Mouse (Mus musculus): ENCODE results near the gene Gm20716. TPM values are rescaled to one million over a fixed set of nuclear protein-coding genes. Genes with fewer than 3 reads are reported as not detected.

Gene Gm20716
- polyA plus RNA-seq (2017; shearing (Covaris generic)) = 1 to 10 TPM; 5.3 to 8.4 TPM

DNA sequence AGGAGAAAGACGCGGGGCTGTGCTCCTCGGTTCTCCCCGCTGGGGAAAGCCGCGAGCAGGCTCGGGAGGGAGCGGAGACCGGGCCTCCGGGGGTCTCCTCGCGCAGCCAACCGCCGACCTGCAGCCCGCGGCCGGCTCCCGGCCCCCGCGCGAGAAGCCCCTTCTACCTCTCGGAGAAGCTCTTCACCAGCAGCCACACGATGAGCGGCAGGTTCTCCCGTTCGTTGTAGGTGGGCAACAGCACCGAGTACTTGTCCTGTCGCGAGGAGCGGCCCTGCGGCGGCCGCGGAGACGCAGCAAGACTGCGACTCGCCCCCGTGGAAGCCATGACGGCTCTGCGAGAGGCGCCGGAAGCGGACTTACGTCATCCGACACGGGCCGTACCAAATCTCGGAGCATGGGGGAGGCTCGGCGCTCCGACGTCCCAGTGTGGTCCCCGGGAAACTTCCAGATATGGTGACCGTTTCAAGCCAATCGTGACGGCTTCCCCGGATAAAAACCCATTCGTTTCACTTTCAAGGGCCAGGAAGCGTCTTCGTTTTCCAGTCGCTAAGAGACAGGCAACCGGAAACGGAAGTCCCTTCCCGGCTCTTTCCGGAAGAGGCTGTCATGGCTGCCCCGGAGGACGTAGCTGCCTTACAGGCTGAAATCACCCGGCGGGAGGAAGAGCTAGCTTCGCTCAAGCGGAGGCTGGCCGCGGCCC, at the start of gene Gm20716, which contains the start of the genes Dpm1 and Mocs3:
Gene Gm20716 (minus strand): TSS at position 339 of the 703 bp plus-strand sequence.
Gene Dpm1 (minus strand): TSS at position 566 of the 703 bp plus-strand sequence.
Gene Mocs3 (plus strand): TSS at position 597 of the 703 bp plus-strand sequence.

DNA sequence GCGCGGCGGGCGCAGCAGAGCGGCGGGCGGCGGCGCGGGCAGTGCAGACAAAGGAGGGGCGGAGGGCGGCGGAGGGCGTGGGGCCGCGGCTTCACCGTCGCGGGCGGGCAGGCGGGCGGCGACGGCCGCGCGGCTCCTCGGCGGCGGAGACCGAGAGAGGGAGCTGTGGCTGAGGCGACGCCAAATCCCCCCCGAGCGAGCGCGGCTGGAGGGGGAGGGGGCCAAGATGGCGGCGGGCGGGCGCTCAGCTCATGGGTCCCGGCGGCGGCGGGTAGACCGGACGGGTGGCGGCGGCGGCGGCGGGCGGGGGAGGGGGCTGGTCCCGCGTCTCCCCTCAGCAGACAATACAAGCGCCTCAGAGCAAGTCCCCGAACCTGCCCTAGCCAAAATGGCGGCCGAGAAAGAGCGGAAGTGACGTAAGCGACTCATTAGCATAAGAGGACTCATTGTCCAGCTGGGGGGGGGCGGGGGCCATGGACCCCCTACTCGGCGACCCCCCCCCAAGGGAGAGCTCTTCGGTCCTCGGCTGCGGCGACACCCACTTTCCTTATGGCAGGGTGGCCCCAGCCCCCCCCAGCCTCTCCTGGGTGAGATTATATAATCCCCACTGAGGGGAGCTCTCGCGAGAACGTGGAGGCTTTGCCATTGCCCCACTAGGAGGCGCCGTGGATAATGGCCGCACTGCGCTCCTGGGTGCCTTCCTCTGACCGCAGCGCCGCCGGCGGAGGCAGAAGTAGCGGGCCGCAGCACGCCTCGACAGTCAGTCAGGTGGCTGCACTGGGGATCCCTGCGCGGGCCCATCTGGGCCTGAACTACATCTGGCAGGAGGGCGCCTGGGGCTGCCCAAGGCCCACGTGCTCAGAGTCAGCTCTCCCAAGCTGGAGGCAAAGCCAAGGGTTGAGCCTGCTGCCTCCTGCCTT, 23.2 kb downstream of the Gm20716 start, which contains the start of gene Adnp:
Gene Adnp (minus strand): TSS at position 388 of the 920 bp plus-strand sequence.

Other genes starting within 250 kb of the Gm20716 start
- under 1 TPM; 0.32 to 0.35 TPM for gene Ripor3, start 219.7 kb downstream of the Gm20716 start, polyA plus RNA-seq (2017; shearing (Covaris generic))
- 1 to 10 TPM; 4.5 to 7.6 TPM for gene Pard6b, start 149.4 kb downstream of the Gm20716 start, polyA plus RNA-seq (2017; shearing (Covaris generic))
- 10 to 100 TPM; 25.2 to 27.5 TPM for gene Adnp, start 23.3 kb downstream of the Gm20716 start, polyA plus RNA-seq (2017; shearing (Covaris generic))
- gene Dpm1, start 227 bp upstream of the Gm20716 start, polyA plus RNA-seq (2017; shearing (Covaris generic)) = 100 to 1,000 TPM in 1 of 2 experiments, 10 to 100 TPM in 1; 96.4 to 114 TPM
- 10 to 100 TPM; 10.4 to 20.8 TPM for gene Mocs3, start 258 bp upstream of the Gm20716 start, polyA plus RNA-seq (2017; shearing (Covaris generic))
- gene Kcng1, start 51.4 kb upstream of the Gm20716 start, polyA plus RNA-seq (2017; shearing (Covaris generic)) = not detected